Mouse (Mus musculus) cerebellum, adult 18-20 months (tissue): ENCODE results near the gene Btbd35f19.
"Not testable (repeated sequence)": the region's sequence is repeated elsewhere in the genome, so short reads cannot be mapped to it uniquely, and the experiment has no call there.

ENCODE experiments used
- DNase-seq, 2 experiments: peaks; one replicate each; pipeline ENCODE4 v3.0.0; 2021

Btbd35f19 gene

DNA sequence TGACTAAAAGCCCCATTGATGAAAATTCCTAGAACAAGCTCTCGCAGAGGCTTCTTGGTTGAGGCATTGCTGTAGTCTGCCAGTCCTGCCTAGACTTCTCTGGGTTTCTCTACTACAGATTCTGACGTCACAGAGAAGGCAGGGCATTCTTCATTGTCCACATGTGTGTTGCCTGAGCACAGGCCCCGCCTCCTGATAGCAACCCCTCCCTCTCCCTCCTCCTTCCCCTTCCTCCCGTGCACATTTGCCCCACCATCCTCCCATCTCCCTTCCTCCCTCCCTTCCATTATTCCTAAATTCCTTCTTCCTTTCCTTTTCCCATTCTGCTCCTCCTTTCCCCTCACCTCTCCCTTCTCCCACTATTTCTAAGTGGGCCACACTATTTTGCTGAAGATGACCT, at the start of gene Btbd35f19:
Gene Btbd35f19 (minus strand): TSS at position 101 of the 400 bp plus-strand sequence.
- DNase-seq, result not testable (repeated sequence)

DNA sequence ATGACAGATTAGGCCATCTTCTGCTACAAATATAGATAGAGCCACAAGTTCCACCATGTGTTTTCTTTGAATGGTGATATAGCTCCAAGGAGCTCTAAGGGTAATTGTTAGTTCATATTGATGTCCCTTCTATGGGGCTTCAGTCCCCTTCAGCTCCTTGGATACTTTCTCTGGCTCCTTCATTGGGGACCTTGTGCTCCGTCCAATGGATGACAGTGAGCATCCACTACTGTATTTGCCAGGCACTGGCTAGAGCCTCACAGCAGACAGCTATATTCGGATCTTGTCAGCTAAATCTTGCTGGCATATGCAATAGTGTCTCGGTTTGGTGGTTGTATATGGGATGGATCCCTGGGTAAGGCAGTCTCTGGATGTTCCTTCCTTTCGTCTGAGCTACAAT, 41.8 kb downstream of the Btbd35f19 start:
- DNase-seq, result not testable (repeated sequence)

DNA sequence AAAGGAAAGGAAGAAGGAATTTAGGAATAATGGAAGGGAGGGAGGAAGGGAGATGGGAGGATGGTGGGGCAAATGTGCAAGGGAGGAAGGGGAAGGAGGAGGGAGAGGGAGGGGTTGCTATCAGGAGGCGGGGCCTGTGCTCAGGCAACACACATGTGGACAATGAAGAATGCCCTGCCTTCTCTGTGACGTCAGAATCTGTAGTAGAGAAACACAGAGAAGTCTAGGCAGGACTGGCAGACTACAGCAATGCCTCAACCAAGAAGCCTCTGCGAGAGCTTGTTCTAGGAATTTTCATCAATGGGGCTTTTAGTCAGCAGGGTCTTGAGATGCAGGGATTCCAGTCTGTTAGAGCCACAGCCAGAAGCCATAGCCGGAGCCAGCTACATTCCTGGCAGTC, 47.6 kb downstream of the Btbd35f19 start, which contains the start of gene Btbd35f26:
Gene Btbd35f26 (plus strand): TSS at position 301 of the 400 bp plus-strand sequence.
- DNase-seq, result not testable (repeated sequence)
